9 mouse cellular contexts compared by ENCODE assay signal in the genomic region with DNA sequence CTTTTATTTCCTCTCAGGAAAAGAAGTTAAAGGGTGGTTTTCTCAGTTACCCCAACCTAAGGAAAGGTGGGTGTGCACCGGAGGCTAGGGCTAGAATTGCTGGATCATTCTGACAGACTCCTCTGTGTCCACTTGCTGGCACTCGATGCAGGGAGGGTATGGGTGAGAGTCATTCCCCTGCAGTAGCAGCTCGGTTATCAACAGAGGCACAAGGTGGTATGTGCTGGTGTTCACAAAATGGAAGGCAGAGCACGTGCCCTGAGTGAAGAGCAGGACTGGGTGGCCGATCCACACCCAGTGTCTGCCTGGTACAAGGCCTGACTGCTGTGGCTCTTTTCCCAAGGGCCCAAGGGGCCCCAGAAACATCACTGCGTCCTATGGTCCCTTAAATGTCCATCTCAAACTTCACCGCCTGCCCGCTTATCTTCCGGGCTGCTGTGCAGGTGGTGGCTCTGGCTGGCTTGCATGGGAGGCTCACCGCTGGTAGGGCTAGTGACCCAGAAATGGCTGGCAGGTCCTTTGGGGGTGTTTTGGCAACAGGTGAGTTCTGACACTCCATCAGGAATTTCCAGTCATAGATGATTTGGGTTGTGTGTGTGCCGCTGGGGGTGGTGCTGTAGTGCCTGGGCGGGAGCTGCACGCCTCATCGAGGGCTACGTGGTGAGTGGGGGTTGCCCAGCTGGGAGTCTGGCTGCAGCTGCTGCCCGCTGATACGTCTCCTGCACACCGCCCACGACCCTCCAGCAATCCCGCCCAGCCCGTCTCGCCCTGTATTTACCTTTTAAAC. TPM values are rescaled to one million over a fixed set of nuclear protein-coding genes. Genes with fewer than 3 reads are reported as not detected.
DNase-seq lines count a peak whose midpoint lies in the region; ATAC-seq and TF ChIP-seq lines count a peak whose summit lies in the region.
"Had no signal": no experiment of that assay in that cellular context is flagged by ENCODE, and none has a peak within 500 bp of the region (broad histone marks: within the 10 kb centered on the region; RNA-seq: fewer than 3 reads in every experiment).

No protein-coding gene starts in this region.

- no peak for DNase-seq in heart, adult 8-10 months (ENCODE audit: low spot score)
- peak; percentile 36 for DNase-seq in c-Kit-negative CD71-positive TER-119-positive erythroid progenitor cells, embryonic 14.5 days (ENCODE audit: low read depth, low spot score)
- DNase-seq in hindbrain, postnatal 0 days (ENCODE audit: low spot score): no peak
- DNase-seq in lung, postnatal 0 days (ENCODE audit: low spot score): peak; percentile 48
- peak; percentile 51 for DNase-seq in splenic B cell, adult 2 months (ENCODE audit: low read depth, low spot score)
- DNase-seq in gastrocnemius, adult 8-10 months (ENCODE audit: low spot score in 2 of 2): no peak
- no peak for DNase-seq in right cerebral cortex, postnatal 4 days

- H3K27me3 ChIP-seq in heart, embryonic 11.5 days (ENCODE audit: control insufficient read depth, insufficient read depth, low read length): no peaks in the 10 kb centered on the region
- no peaks in the 10 kb centered on the region for H3K27me3 ChIP-seq in hindbrain, postnatal 0 days (ENCODE audit: insufficient read depth, low read length)
- H3K27me3 ChIP-seq in lung, postnatal 0 days (replicated peaks; ENCODE audit: insufficient read depth, low read length): no peaks in the 10 kb centered on the region
- H3K27me3 ChIP-seq in splenic B cell, adult 2 months (ENCODE audit: control insufficient read depth, insufficient read depth, low read length, poor library complexity, severe bottlenecking): no peaks in the 10 kb centered on the region

- ATAC-seq in heart, embryonic 11.5 days (replicated peaks; ENCODE audit: insufficient number of reproducible peaks, low FRiP score, low TSS enrichment): peak; percentile 83; the same call in 1 of the 2 replicates
- ATAC-seq in hindbrain, postnatal 0 days: no peak
- peak; percentile 73 for ATAC-seq in lung, postnatal 0 days

- peak overlapping the region; percentile 44; the same call in 1 of the 2 replicates for H3K9ac ChIP-seq in heart, embryonic 11.5 days (ENCODE audit: low read depth, low read length)
- H3K9ac ChIP-seq in hindbrain, postnatal 0 days (replicated peaks; ENCODE audit: low read length): no peak overlapping the region
- H3K9ac ChIP-seq in lung, postnatal 0 days (replicated peaks; ENCODE audit: low read depth): no peak overlapping the region
- H3K9ac ChIP-seq: neural tube, embryonic 12.5 days had no signal

- 33% methylated on average over 22 of the region's 22 CpGs for WGBS in heart, embryonic 11.5 days (ENCODE audit: insufficient replicate concordance)
- WGBS in hindbrain, postnatal 0 days: 36% methylated on average over 22 of the region's 22 CpGs
- WGBS in lung, postnatal 0 days: 37% methylated on average over 22 of the region's 22 CpGs

- H3K9me3 ChIP-seq in heart, embryonic 11.5 days (replicated peaks; ENCODE audit: control insufficient read depth, low read length): no peaks in the 10 kb centered on the region
- no peaks in the 10 kb centered on the region for H3K9me3 ChIP-seq in hindbrain, postnatal 0 days (ENCODE audit: low read length)
- no peaks in the 10 kb centered on the region for H3K9me3 ChIP-seq in lung, postnatal 0 days (ENCODE audit: low read length)
- H3K9me3 ChIP-seq: neural tube, embryonic 12.5 days had no signal

- no peaks in the 10 kb centered on the region; the same call in 1 of the 2 replicates for H3K4me1 ChIP-seq in heart, embryonic 11.5 days (ENCODE audit: control insufficient read depth, insufficient read depth, low read length)
- no peaks in the 10 kb centered on the region for H3K4me1 ChIP-seq in hindbrain, postnatal 0 days (ENCODE audit: insufficient read depth, low read length)
- H3K4me1 ChIP-seq in lung, postnatal 0 days (ENCODE audit: insufficient read depth, low read depth, low read length): peaks cover 10% of the 10 kb centered on the region; the same call in 1 of the 2 replicates
- H3K4me1 ChIP-seq: neural tube, embryonic 12.5 days had no signal

- TF ChIP-seq CTCF in hindbrain, postnatal 0 days (IDR thresholded peaks at IDR 0.05; ENCODE audit: low read depth): no peak
- TF ChIP-seq CTCF in lung, postnatal 0 days (IDR thresholded peaks at IDR 0.05): no peak

- H3K4me3 ChIP-seq in heart, embryonic 11.5 days (ENCODE audit: low read depth, low read length): peak overlapping the region; percentile 16; the same call in 1 of the 2 replicates
- no peak overlapping the region for H3K4me3 ChIP-seq in hindbrain, postnatal 0 days (ENCODE audit: low read length)
- peak overlapping the region; percentile 18; the same call in 1 of the 2 replicates for H3K4me3 ChIP-seq in lung, postnatal 0 days (ENCODE audit: low read depth, low read length)
- H3K4me3 ChIP-seq: neural tube, embryonic 12.5 days had no signal

- TF ChIP-seq EP300 in lung, postnatal 0 days (IDR thresholded peaks at IDR 0.05): no peak

- no peaks in the 10 kb centered on the region for H3K36me3 ChIP-seq in heart, embryonic 11.5 days (ENCODE audit: control insufficient read depth, insufficient read depth, low read length)
- H3K36me3 ChIP-seq in hindbrain, postnatal 0 days (ENCODE audit: insufficient read depth, low read length): no peaks in the 10 kb centered on the region
- no peaks in the 10 kb centered on the region for H3K36me3 ChIP-seq in lung, postnatal 0 days (ENCODE audit: insufficient read depth, low read length)
- peaks cover 2% of the 10 kb centered on the region; the same call in 1 of the 2 replicates for H3K36me3 ChIP-seq in splenic B cell, adult 2 months (ENCODE audit: control insufficient read depth, insufficient read depth, low read length, poor library complexity, severe bottlenecking)
- H3K36me3 ChIP-seq: neural tube, embryonic 12.5 days had no signal

- no peak overlapping the region for H3K27ac ChIP-seq in heart, embryonic 11.5 days (ENCODE audit: low read depth, low read length)
- no peak overlapping the region for H3K27ac ChIP-seq in hindbrain, postnatal 0 days
- H3K27ac ChIP-seq in lung, postnatal 0 days (ENCODE audit: low read length): no peak overlapping the region; the same call in 1 of the 2 replicates
- H3K27ac ChIP-seq: neural tube, embryonic 12.5 days had no signal

- peak overlapping the region; percentile 64 for H3K4me2 ChIP-seq in heart, embryonic 11.5 days
- H3K4me2 ChIP-seq in hindbrain, postnatal 0 days (ENCODE audit: low read depth, low read length): 0 out of 2 replicates have a peak overlapping the region, but pooled peaks have one; percentile 30
- H3K4me2 ChIP-seq in lung, postnatal 0 days (replicated peaks; ENCODE audit: low read depth, low read length): peak overlapping the region; percentile 54
- H3K4me2 ChIP-seq: neural tube, embryonic 12.5 days had no signal

RNA-seq across cellular contexts. Expression of gene Ifi47, which starts 11.6 kb away (rescaled TPM):
- polyA plus RNA-seq in heart, embryonic 11.5 days (2014; fragmentation: Nextera tagmentation; extraction: Ambion mirVana): 0.58 and 0.96 TPM in 2 replicates
- total RNA-seq in heart, adult 8-10 months (2022): 1 to 10 TPM; 2.2 to 3.0 (median 2.7) TPM
- 0.68 TPM in 1 of 2 replicates, not detected in the other for total RNA-seq in hindbrain, postnatal 0 days (2014; rRNA removed)
- 1.2 and 1.6 TPM in 2 replicates for polyA plus RNA-seq in hindbrain, postnatal 0 days (2015; fragmentation: Nextera tagmentation; extraction: Ambion mirVana)
- polyA plus RNA-seq in lung, postnatal 0 days (2015; fragmentation: Nextera tagmentation; extraction: Ambion mirVana): 11.7 and 13.1 TPM in 2 replicates
- 1 to 10 TPM in 2 of 4 experiments, under 1 TPM in 2; 0.58 to 1.1 (median 0.89) TPM for total RNA-seq in gastrocnemius, adult 8-10 months (2022)

RNA-seq across cellular contexts. Expression of gene Tgtp2, which starts 24.0 kb away (rescaled TPM):
- not detected in 2 replicates for polyA plus RNA-seq in heart, embryonic 11.5 days (2014; fragmentation: Nextera tagmentation; extraction: Ambion mirVana)
- 1 to 10 TPM; 2.1 to 3.9 (median 3.1) TPM for total RNA-seq in heart, adult 8-10 months (2022)
- not detected in 2 replicates for total RNA-seq in hindbrain, postnatal 0 days (2014; rRNA removed)
- 0.20 and 0.52 TPM in 2 replicates for polyA plus RNA-seq in hindbrain, postnatal 0 days (2015; fragmentation: Nextera tagmentation; extraction: Ambion mirVana)
- 4.7 and 4.9 TPM in 2 replicates for polyA plus RNA-seq in lung, postnatal 0 days (2015; fragmentation: Nextera tagmentation; extraction: Ambion mirVana)
- under 1 TPM in 3 of 4 experiments, not detected in 1; 0.29 to 0.53 (median 0.43) TPM for total RNA-seq in gastrocnemius, adult 8-10 months (2022)
- polyA plus RNA-seq: neural tube, embryonic 12.5 days had no signal

RNA-seq across cellular contexts. Expression of gene Olfr1396, which starts 26.7 kb away (rescaled TPM):
- polyA plus RNA-seq in heart, embryonic 11.5 days (2014; fragmentation: Nextera tagmentation; extraction: Ambion mirVana): not detected in 2 replicates
- total RNA-seq in heart, adult 8-10 months (2022): 1 to 10 TPM in 3 of 4 experiments, under 1 TPM in 1; 0.72 to 1.3 (median 1.1) TPM
- not detected in 2 replicates for total RNA-seq in hindbrain, postnatal 0 days (2014; rRNA removed)
- polyA plus RNA-seq in hindbrain, postnatal 0 days (2015; fragmentation: Nextera tagmentation; extraction: Ambion mirVana): not detected in 2 replicates
- not detected in 2 replicates for polyA plus RNA-seq in lung, postnatal 0 days (2015; fragmentation: Nextera tagmentation; extraction: Ambion mirVana)
- total RNA-seq in gastrocnemius, adult 8-10 months (2022): not detected
- polyA plus RNA-seq: neural tube, embryonic 12.5 days had no signal

RNA-seq across cellular contexts. Expression of gene 9930111J21Rik2, which starts 37.0 kb away (rescaled TPM):
- polyA plus RNA-seq in heart, embryonic 11.5 days (2014; fragmentation: Nextera tagmentation; extraction: Ambion mirVana): not detected in 2 replicates
- 1 to 10 TPM; 4.7 to 6.0 (median 5.6) TPM for total RNA-seq in heart, adult 8-10 months (2022)
- 0.78 and 1.7 TPM in 2 replicates for total RNA-seq in hindbrain, postnatal 0 days (2014; rRNA removed)
- 0.16 and 0.49 TPM in 2 replicates for polyA plus RNA-seq in hindbrain, postnatal 0 days (2015; fragmentation: Nextera tagmentation; extraction: Ambion mirVana)
- polyA plus RNA-seq in lung, postnatal 0 days (2015; fragmentation: Nextera tagmentation; extraction: Ambion mirVana): 1.8 and 3.0 TPM in 2 replicates
- 1 to 10 TPM in 2 of 4 experiments, under 1 TPM in 2; 0.70 to 1.2 (median 1.0) TPM for total RNA-seq in gastrocnemius, adult 8-10 months (2022)

RNA-seq across cellular contexts. Expression of gene Olfr1395, which starts 54.1 kb away (rescaled TPM):
- polyA plus RNA-seq in heart, embryonic 11.5 days (2014; fragmentation: Nextera tagmentation; extraction: Ambion mirVana): not detected in 2 replicates
- total RNA-seq in heart, adult 8-10 months (2022): not detected
- not detected in 2 replicates for total RNA-seq in hindbrain, postnatal 0 days (2014; rRNA removed)
- polyA plus RNA-seq in hindbrain, postnatal 0 days (2015; fragmentation: Nextera tagmentation; extraction: Ambion mirVana): not detected in 2 replicates
- polyA plus RNA-seq in lung, postnatal 0 days (2015; fragmentation: Nextera tagmentation; extraction: Ambion mirVana): not detected in 2 replicates
- total RNA-seq in gastrocnemius, adult 8-10 months (2022): not detected
- polyA plus RNA-seq: neural tube, embryonic 12.5 days had no signal

Comparison
In these comparisons a context has a peak if more than half of its experiments do, and no peak if none do; other contexts are left out.
1. DNase-seq: peak in c-Kit-negative CD71-positive TER-119-positive erythroid progenitor cells, embryonic 14.5 days (single experiment), lung, postnatal 0 days (single experiment) and splenic B cell, adult 2 months (single experiment); none in heart, adult 8-10 months (single experiment), hindbrain, postnatal 0 days (single experiment), gastrocnemius, adult 8-10 months (0 of 2) and right cerebral cortex, postnatal 4 days (single experiment).
2. Peak in every context shown above with its lines, with median percentiles within 50 percentile points of each other: H3K4me2 ChIP-seq.